Mouse (Mus musculus) lung, embryonic 14.5 days (tissue): Measurements from ENCODE around the gene D7Ertd443e. TPM values are rescaled to one million over a fixed set of nuclear protein-coding genes. Genes with fewer than 3 reads are reported as not detected.

Experiments
- ATAC-seq: fragments of 200-750 bp; cut with Nextera tagmentation; 2 replicates; pipeline ENCODE4 v1.8.0; 2017; ENCODE audit warnings: mild to moderate bottlenecking, moderate TSS enrichment, moderate library complexity; ENCODE audit not compliant: insufficient read depth
- DNase-seq: peaks from one replicate; pipeline ENCODE4 v3.0.0-alpha.2; 2015
- H3K27ac ChIP-seq: fragments of 300-500 bp; sonication (generic); 2 replicates; pipeline ENCODE4 v1.5.1; 2014; ENCODE audit warnings: low read depth, mild to moderate bottlenecking, moderate library complexity
- H3K27me3 ChIP-seq: fragments of 300-500 bp; sonication (generic); 2 replicates; pipeline ENCODE4 v1.6.1; 2014; ENCODE audit warnings: low read length, control low read depth; ENCODE audit not compliant: insufficient read depth
- H3K36me3 ChIP-seq: fragments of 300-500 bp; sonication (generic); 2 replicates; pipeline ENCODE4 v1.6.1; 2014; ENCODE audit warnings: control low read depth; ENCODE audit not compliant: insufficient read depth
- H3K4me1 ChIP-seq: fragments of 300-500 bp; sonication (generic); 2 replicates; pipeline ENCODE4 v1.6.1; 2014; ENCODE audit warnings: antibody characterized with exemption, control low read depth; ENCODE audit not compliant: insufficient read depth
- H3K4me2 ChIP-seq: fragments of 300-500 bp; sonication (generic); 2 replicates; pipeline ENCODE4 v1.6.1; 2014; ENCODE audit warnings: mild to moderate bottlenecking
- H3K4me3 ChIP-seq: fragments of 300-500 bp; sonication (generic); 2 replicates; pipeline ENCODE4 v1.5.1; 2014; ENCODE audit warnings: low read depth, low read length
- H3K9ac ChIP-seq: fragments of 300-500 bp; sonication (generic); 2 replicates; pipeline ENCODE4 v1.6.1; 2014
- H3K9me3 ChIP-seq: fragments of 300-500 bp; sonication (generic); 2 replicates; pipeline ENCODE4 v1.6.1; 2016; ENCODE audit warnings: low read depth, low read length, control low read depth
- CTCF ChIP-seq: IDR thresholded peaks from 2 replicates; pipeline ENCODE4 v1.5.1; 2016; ENCODE audit warnings: antibody characterized with exemption, low read depth
- WGBS: fragments of 180-500 bp; shearing (Covaris S2); extraction: QIAGEN DNeasy Blood & Tissue Kit; methylation state at CpG from one replicate; pipeline ENCODE4 v1.1.7; 2014; 5-methylcytosine and 5-hydroxymethylcytosine counted together
- polyA plus RNA-seq: library from polyadenylated mRNA; unstranded; fragments of >200 nt; fragmentation: Nextera tagmentation; extraction: Ambion mirVana; gene quantifications from 2 replicates; pipeline ENCODE4 v1.2.1, GENCODE M21; 2014

D7Ertd443e gene
- polyA plus RNA-seq, 1 experiment from 2014 or later: 0.17 TPM

DNA sequence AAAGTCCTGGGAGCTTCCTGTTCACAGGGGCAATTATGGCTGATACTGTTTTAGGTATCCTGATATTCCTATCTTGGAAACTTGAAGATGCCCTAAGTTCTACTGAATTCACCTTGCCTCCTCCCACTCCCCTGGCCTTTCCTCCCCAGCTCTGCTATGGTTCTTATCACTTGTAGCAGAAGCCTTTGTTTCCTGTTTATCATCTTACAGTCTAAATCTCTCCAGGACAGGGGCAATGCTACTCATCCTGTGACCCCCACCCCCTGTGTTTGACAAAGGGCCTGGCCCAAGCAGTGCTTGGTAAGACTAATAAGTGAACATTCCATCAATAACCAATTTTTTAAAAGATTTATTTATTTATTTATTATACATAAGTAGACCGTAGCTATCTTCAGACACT lies 144.9 kb downstream of the D7Ertd443e start:
- DNase-seq: no peak
- WGBS: 78% methylated on average over 1 of the region's 1 CpGs

GRCm38 (mm10) chr7:134238863-134239262 lies 146.6 kb downstream of the D7Ertd443e start:
- Histone ChIP-seq H3K27me3 (no peaks in the 10 kb centered on the region), H3K36me3 (no peaks in the 10 kb centered on the region), H3K9ac (no peak overlapping the region), H3K4me3 (no peak overlapping the region), H3K4me1 (no peaks in the 10 kb centered on the region), H3K4me2 (no peak overlapping the region), H3K9me3 (no peaks in the 10 kb centered on the region), H3K27ac (no peak overlapping the region)
- WGBS: 92% methylated on average over 3 of the region's 3 CpGs
- no peak for DNase-seq
- 0 out of 2 replicates have a peak, but pooled peaks have one; percentile 15 for TF ChIP-seq CTCF
- no peak for ATAC-seq

More for the DNA sequence above, 144.9 kb downstream of the D7Ertd443e start:
- ATAC-seq: no peak
- no peaks in the 10 kb centered on the region for H3K36me3 ChIP-seq
- H3K4me2 ChIP-seq: no peak overlapping the region
- no peaks in the 10 kb centered on the region for H3K9me3 ChIP-seq
- H3K4me1 ChIP-seq: no peaks in the 10 kb centered on the region
- no peak overlapping the region for H3K4me3 ChIP-seq
- no peaks in the 10 kb centered on the region for H3K27me3 ChIP-seq
- H3K9ac ChIP-seq: no peak overlapping the region
- no peak overlapping the region for H3K27ac ChIP-seq
- no peak for TF ChIP-seq CTCF

- H3K4me3 ChIP-seq: no peak overlapping the region
- H3K27ac ChIP-seq: no peak overlapping the region
- TF ChIP-seq CTCF: no peak
- no peaks in the 10 kb centered on the region for H3K4me1 ChIP-seq
- no peak overlapping the region for H3K4me2 ChIP-seq
- DNase-seq (no peak), ATAC-seq (no peak)
- 69% methylated on average over 2 of the region's 2 CpGs for WGBS
- no peaks in the 10 kb centered on the region for H3K36me3 ChIP-seq
- no peaks in the 10 kb centered on the region for H3K9me3 ChIP-seq
- H3K9ac ChIP-seq: no peak overlapping the region
- H3K27me3 ChIP-seq: no peaks in the 10 kb centered on the region
Observed at GRCm38 (mm10) chr7:134237356-134237755, 148.1 kb downstream of the D7Ertd443e start.

GRCm38 (mm10) chr7:134236727-134237126 lies 148.7 kb downstream of the D7Ertd443e start:
- H3K27ac ChIP-seq: no peak overlapping the region
- no peak overlapping the region for H3K9ac ChIP-seq
- no peaks in the 10 kb centered on the region for H3K36me3 ChIP-seq
- peaks cover 5% of the 10 kb centered on the region; the same call in 1 of the 2 replicates for H3K4me1 ChIP-seq
- ATAC-seq: no peak
- H3K4me2 ChIP-seq: no peak overlapping the region
- H3K4me3 ChIP-seq: no peak overlapping the region
- DNase-seq: no peak
- H3K9me3 ChIP-seq: no peaks in the 10 kb centered on the region
- TF ChIP-seq CTCF: no peak
- no peaks in the 10 kb centered on the region for H3K27me3 ChIP-seq

- no peak overlapping the region for H3K4me2 ChIP-seq
- no peaks in the 10 kb centered on the region for H3K36me3 ChIP-seq
- H3K9me3 ChIP-seq: no peaks in the 10 kb centered on the region
- H3K27ac ChIP-seq: no peak overlapping the region
- DNase-seq (peak; percentile 76), ATAC-seq (peak; percentile 74)
- H3K9ac ChIP-seq: no peak overlapping the region
- WGBS: 33% methylated on average over 2 of the region's 2 CpGs
- H3K27me3 ChIP-seq: no peaks in the 10 kb centered on the region
- H3K4me3 ChIP-seq: no peak overlapping the region
- no peak for TF ChIP-seq CTCF
- H3K4me1 ChIP-seq: peaks cover 5% of the 10 kb centered on the region; the same call in 1 of the 2 replicates
Observed at GRCm38 (mm10) chr7:134235552-134235951, 149.9 kb downstream of the D7Ertd443e start.

DNA sequence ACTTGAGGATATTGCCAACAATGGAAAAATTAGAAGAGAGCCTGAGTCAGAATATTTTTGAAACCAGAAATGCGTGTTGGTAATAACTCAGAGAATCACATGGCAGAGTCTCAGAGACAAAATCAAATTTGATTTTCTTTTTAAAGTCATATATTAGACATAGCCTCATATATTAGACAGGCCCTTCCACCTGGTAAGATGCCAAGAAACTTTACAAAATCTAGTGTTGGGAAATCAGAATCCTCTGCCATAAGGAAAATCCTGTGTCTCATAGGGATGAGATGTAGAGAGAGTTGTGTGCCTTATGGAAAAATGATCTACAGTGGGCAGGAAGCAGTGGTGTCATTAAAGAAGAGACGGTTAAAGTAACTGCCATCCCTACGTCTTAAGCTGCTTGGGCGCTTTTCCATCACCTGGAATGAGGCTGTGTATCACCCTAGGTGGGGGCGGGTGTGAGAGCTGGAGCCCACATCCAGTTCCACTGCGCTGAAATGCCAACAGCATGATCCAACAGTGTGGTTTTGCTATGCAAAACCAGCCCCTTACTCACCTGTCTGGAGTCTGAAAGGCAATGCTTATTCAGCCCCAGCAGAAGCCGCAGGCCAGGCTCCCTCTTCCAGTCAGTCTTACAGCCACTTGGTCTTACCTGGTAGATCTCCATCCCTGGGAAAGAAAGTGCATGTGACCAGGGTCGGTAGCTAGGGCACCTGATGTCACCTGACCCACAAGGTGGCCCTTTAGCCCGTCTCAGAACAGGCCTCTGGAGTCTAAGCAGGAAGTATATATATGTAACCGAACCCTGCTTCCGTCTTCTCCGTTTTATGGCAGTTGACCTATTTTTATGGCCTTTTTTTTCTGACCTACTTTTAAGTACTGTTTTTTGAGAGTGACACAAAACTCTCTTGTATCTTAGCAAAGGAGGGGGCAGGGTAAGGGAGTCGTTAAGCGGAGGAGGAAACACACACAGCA lies 153.8 kb downstream of the D7Ertd443e start, which contains the start of gene Adam12:
Adam12 (minus strand) TSS at position 769 of the 969 bp plus-strand sequence.
- TF ChIP-seq CTCF: no peak
- no peak for ATAC-seq

DNA sequence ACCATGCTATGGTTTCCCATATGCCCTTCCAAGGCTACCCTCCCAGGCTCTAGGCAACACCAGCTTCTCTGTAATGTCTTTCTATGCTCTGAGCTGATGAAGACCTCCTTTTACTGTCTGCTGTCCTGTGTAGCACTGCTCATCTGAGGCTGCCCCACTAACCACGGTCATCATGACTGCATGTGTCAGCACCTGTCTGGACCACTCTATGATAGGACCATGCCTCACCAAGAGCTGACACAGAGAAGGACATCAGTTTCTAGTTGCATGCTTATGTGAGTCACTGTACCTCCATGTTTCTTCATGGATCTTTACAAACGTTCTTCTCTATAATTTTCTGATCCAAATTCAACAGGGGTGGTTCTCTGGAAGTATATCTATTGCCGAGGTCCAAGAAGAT lies 154.8 kb downstream of the D7Ertd443e start:
- no peaks in the 10 kb centered on the region for H3K27me3 ChIP-seq
- DNase-seq (no peak), ATAC-seq (no peak)
- H3K36me3 ChIP-seq: no peaks in the 10 kb centered on the region
- WGBS: 76% methylated on average over 3 of the region's 3 CpGs
- no peak for TF ChIP-seq CTCF
- H3K4me1 ChIP-seq: peaks cover 24% of the 10 kb centered on the region
- H3K4me2 ChIP-seq: no peak overlapping the region
- H3K27ac ChIP-seq: no peak overlapping the region
- H3K9me3 ChIP-seq: no peaks in the 10 kb centered on the region
- H3K4me3 ChIP-seq: no peak overlapping the region
- no peak overlapping the region for H3K9ac ChIP-seq

More for the DNA sequence above, 153.8 kb downstream of the D7Ertd443e start, which contains the start of gene Adam12:
- 65% methylated on average over 14 of the region's 14 CpGs for WGBS
- Histone ChIP-seq H3K9me3 (no peaks in the 10 kb centered on the region), H3K27me3 (no peaks in the 10 kb centered on the region), H3K4me1 (peaks cover 19% of the 10 kb centered on the region; the same call in 1 of the 2 replicates), H3K4me3 (no peak within 1 kb of the TSS), H3K4me2 (no peak within 1 kb of the TSS), H3K36me3 (no peaks in the 10 kb centered on the region), H3K9ac (no peak within 1 kb of the TSS), H3K27ac (0 out of 2 replicates have a peak within 1 kb of the TSS, but pooled peaks have one; percentile 13)
- peak; percentile 53 for DNase-seq
